Mouse (Mus musculus) megakaryocyte, embryonic 14.5 days (primary cell): ENCODE data around the gene Dbr1.

Experiments
- FLI1 ChIP-seq: IDR thresholded peaks from 2 replicates; pipeline ENCODE4 v1.6.1; 2012; ENCODE audit warnings: low read length, inconsistent platforms, mixed read lengths
- GATA1 ChIP-seq: IDR thresholded peaks from 3 replicates; pipeline ENCODE4 v1.6.1; 2012; ENCODE audit warnings: mixed read lengths, low read length, inconsistent platforms, borderline replicate concordance

DNA sequence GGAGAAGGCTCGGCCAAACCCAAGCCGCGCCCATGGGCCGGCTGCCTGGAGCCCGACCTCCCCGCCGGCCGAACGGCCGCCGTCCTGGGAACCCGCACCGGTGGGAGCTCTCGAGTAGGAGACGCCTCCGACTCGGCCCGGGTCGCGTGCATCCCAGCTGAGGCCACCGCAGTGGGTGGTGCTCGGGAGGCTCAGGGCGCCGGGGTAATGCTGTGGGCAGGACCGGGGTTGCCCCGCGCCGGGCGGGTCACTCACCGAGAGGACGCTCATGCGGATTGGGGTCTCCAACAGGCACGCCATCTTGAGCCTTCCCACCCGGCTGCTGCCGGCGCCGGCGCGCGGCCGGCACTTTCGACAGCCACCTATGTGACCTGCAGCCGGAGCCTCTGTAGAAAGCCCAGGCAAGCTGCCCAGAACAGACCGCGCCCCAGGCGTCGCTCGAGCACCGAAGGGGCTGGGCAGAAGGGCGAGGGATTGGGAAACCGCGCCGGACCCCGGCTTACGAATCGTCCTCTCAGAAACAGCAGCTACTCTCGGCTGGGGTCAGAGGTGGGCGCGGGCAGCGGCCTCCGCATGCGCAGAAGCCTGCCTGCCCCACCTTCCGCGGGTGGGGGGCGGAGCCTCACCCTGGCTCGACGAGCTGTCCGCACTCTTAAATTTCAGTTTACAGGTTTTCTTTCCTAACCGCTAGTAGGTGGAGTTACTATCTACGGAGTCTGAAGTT lies 7.1 kb upstream of the Dbr1 start, which contains the start of gene Armc8:
- TF ChIP-seq GATA1 (no peak), FLI1 (no peak)
